Mouse (Mus musculus) liver, adult 2 months (tissue): ENCODE data around the gene Gstm7. TPM values are rescaled to one million over a fixed set of nuclear protein-coding genes. Genes with fewer than 3 reads are reported as not detected.

Experiments used
- DNase-seq: peaks from one replicate; pipeline ENCODE4 v3.0.0-alpha.2; 2011; ENCODE audit warnings: low read depth, low spot score; ENCODE audit errors: extremely low read depth
- H3K27ac ChIP-seq: fragments of 200-500 bp; replicated peaks from 2 replicates; pipeline ENCODE4 v1.5.1; 2012; ENCODE audit warnings: low read depth, mild to moderate bottlenecking, control low read depth, inconsistent platforms, low read length; ENCODE audit not compliant: insufficient read depth
- H3K27me3 ChIP-seq: fragments of 200-500 bp; 2 replicates; pipeline ENCODE4 v1.6.1; 2012; ENCODE audit warnings: mild to moderate bottlenecking, moderate library complexity, low read length, inconsistent platforms; ENCODE audit not compliant: control insufficient read depth, insufficient read depth
- H3K36me3 ChIP-seq: fragments of 200-500 bp; 2 replicates; pipeline ENCODE4 v1.6.1; 2012; ENCODE audit warnings: low read length, inconsistent platforms; ENCODE audit not compliant: control insufficient read depth, insufficient read depth
- H3K4me1 ChIP-seq: fragments of 200-500 bp; 2 replicates; pipeline ENCODE4 v1.6.1; 2011; ENCODE audit warnings: low read length; ENCODE audit not compliant: control insufficient read depth, insufficient read depth
- H3K4me3 ChIP-seq: fragments of 200-500 bp; 2 replicates; pipeline ENCODE4 v1.5.1; 2011; ENCODE audit warnings: low read depth, mild to moderate bottlenecking, control low read depth, low read length, moderate library complexity; ENCODE audit not compliant: insufficient read depth
- H3K79me2 ChIP-seq: fragments of 200-500 bp; 2 replicates; pipeline ENCODE4 v1.6.1; 2012; ENCODE audit warnings: inconsistent platforms, mild to moderate bottlenecking, low read length, moderate library complexity; ENCODE audit not compliant: control insufficient read depth, insufficient read depth
- H3K9ac ChIP-seq: fragments of 200-500 bp; 2 replicates; pipeline ENCODE4 v1.6.1; 2012; ENCODE audit warnings: low read depth, mild to moderate bottlenecking, control low read depth, inconsistent platforms, low read length
- CTCF ChIP-seq: fragments of 200-500 bp; IDR thresholded peaks from 2 replicates; pipeline ENCODE4 v1.5.1; 2011; ENCODE audit warnings: low read depth, low read length, control low read depth
- POLR2A ChIP-seq: fragments of 200-500 bp; IDR thresholded peaks from 2 replicates; pipeline ENCODE4 v1.6.1; 2011; ENCODE audit warnings: low read length, control low read depth; ENCODE audit not compliant: insufficient read depth; ENCODE audit errors: extremely low read depth
- WGBS: fragments of 180-500 bp; shearing (Covaris S2); methylation state at CpG from one replicate; pipeline ENCODE4 v1.1.7; 2018; 5-methylcytosine and 5-hydroxymethylcytosine counted together
- polyA plus RNA-seq: library from polyadenylated mRNA; depleted of rRNA; stranded (reverse); fragments of >200 nt; gene quantifications from 2 replicates; pipeline ENCODE4 v1.2.3, GENCODE M21; 2012
- total RNA-seq: library from RNA; depleted of rRNA; stranded (reverse); fragments of >200 nt; gene quantifications from 2 replicates; pipeline ENCODE4 v1.2.3, GENCODE M21; 2014

Gstm7 gene
- total and polyA plus RNA-seq, 2 experiments = 69.8 to 108 TPM

DNA sequence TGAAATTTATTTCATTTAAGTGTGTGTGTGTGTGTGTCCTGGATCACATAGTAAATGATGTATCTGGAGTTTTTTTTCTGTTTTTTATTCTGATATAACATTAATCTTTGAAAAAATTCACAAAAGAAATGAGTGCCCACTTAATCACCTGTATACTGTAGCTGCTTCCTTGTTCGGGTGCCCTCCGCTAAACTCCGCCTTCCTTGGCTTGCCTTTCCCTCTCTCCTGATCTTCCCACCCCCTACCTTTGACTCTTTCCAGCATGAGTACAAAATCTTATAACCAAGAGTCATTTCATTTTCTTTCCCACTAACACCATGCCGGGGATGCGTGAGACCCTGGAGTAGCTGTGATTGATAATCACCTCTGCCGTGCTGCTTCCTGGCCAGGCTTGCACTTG is 511 bp upstream of the Gstm7 start:
- WGBS = 36% methylated on average over 6 of the region's 6 CpGs
- H3K27me3 ChIP-seq = no peaks in the 10 kb centered on the region
- no peak for TF ChIP-seq CTCF
- no peak for TF ChIP-seq POLR2A
- peak overlapping the region; percentile 7; the same call in 1 of the 2 replicates for H3K9ac ChIP-seq
- DNase-seq = peak; percentile 83
- H3K4me3 ChIP-seq = no peak overlapping the region; the same call in 1 of the 2 replicates
- H3K4me1 ChIP-seq = peaks cover 4% of the 10 kb centered on the region; the same call in 1 of the 2 replicates
- no peaks in the 10 kb centered on the region for H3K36me3 ChIP-seq
- H3K27ac ChIP-seq = peak overlapping the region; percentile 32
- no peaks in the 10 kb centered on the region for H3K79me2 ChIP-seq

DNA sequence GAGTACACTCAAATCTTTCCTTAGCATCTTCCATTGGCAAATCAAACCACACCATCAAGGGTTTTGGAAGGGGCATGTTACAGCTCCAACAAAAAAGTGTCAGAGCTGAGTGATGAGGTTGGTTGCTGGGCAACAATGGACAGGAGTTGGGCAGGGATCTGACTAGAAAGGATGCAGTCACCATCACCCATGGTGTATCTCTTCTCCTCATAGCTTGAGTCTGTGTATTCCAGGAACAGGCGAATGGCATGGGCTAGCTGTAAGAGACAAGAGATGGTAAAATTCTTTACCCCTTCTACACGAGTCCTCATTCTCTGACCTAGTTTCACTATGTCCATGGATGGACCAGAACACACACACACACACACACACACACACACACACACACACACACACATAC is 483 bp downstream of the Gstm7 start:
- TF ChIP-seq POLR2A (no peak), CTCF (no peak)
- H3K27ac ChIP-seq = peak overlapping the region; percentile 18
- 23% methylated on average over 2 of the region's 2 CpGs for WGBS
- peak overlapping the region; percentile 25; the same call in 1 of the 2 replicates for H3K4me3 ChIP-seq
- peaks cover 4% of the 10 kb centered on the region; the same call in 1 of the 2 replicates for H3K4me1 ChIP-seq
- DNase-seq = no peak
- H3K9ac ChIP-seq = peak overlapping the region; percentile 12; the same call in 1 of the 2 replicates
- H3K27me3 ChIP-seq = no peaks in the 10 kb centered on the region
- H3K36me3 ChIP-seq = no peaks in the 10 kb centered on the region
- no peaks in the 10 kb centered on the region for H3K79me2 ChIP-seq

DNA sequence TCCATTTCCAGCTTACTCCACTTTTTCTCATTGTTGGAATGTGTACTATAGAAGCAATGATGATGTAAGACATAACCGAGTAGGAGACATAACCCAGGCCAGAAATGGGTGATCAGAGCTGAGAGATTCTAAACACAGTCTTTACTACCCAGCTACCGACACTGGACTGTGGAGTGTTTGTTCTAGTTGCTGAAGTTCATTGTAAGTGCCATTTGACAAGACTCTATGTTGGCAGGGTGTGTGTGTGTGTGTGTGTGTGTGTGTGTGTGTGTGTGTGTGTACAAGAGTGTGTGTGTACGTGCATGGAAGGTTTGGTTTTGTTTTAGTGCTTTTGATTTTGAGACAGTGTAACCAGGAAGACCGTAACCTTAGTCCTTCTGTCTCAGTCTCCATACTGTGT is 1.9 kb downstream of the Gstm7 start:
- DNase-seq = no peak
- Histone ChIP-seq H3K36me3 (no peaks in the 10 kb centered on the region), H3K27me3 (no peaks in the 10 kb centered on the region), H3K27ac (no peak overlapping the region), H3K9ac (no peak overlapping the region), H3K79me2 (no peaks in the 10 kb centered on the region), H3K4me3 (no peak overlapping the region), H3K4me1 (peaks cover 4% of the 10 kb centered on the region; the same call in 1 of the 2 replicates)
- WGBS = 53% methylated on average over 4 of the region's 4 CpGs
- TF ChIP-seq CTCF (no peak), POLR2A (no peak)

GRCm38 (mm10) chr3:107929243-107929642 is 2.4 kb downstream of the Gstm7 start:
- peaks cover 4% of the 10 kb centered on the region; the same call in 1 of the 2 replicates for H3K4me1 ChIP-seq
- TF ChIP-seq CTCF = no peak
- TF ChIP-seq POLR2A = no peak
- H3K9ac ChIP-seq = no peak overlapping the region
- no peaks in the 10 kb centered on the region for H3K27me3 ChIP-seq
- no peaks in the 10 kb centered on the region for H3K79me2 ChIP-seq
- DNase-seq = no peak
- H3K4me3 ChIP-seq = no peak overlapping the region
- no peak overlapping the region for H3K27ac ChIP-seq
- 91% methylated on average over 4 of the region's 4 CpGs for WGBS
- no peaks in the 10 kb centered on the region for H3K36me3 ChIP-seq

DNA sequence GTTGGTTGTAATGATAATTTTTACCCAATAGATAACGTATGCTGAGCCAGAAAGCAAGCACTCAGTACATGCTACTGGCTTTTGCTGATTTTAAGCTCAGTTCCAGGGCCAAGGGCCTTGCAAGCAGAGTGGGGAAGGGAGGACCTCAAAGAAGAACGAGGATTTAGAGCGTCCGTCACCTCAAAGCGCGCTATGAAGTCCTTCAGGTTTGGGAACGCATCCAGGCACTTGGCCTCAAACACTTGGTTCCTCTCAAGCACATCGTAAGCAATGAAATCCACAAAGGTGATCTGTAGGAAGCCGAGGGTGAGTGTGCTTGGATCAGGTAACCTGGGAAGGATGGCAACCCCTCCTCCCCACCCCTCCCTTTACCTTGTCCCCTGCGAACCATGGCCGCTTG is 2.9 kb downstream of the Gstm7 start:
- TF ChIP-seq POLR2A (no peak), CTCF (no peak)
- no peak overlapping the region for H3K27ac ChIP-seq
- no peak overlapping the region for H3K9ac ChIP-seq
- H3K4me1 ChIP-seq = peaks cover 4% of the 10 kb centered on the region; the same call in 1 of the 2 replicates
- no peaks in the 10 kb centered on the region for H3K27me3 ChIP-seq
- no peak overlapping the region for H3K4me3 ChIP-seq
- DNase-seq = no peak
- WGBS = 92% methylated on average over 11 of the region's 11 CpGs
- H3K79me2 ChIP-seq = no peaks in the 10 kb centered on the region
- H3K36me3 ChIP-seq = no peaks in the 10 kb centered on the region

- no peaks in the 10 kb centered on the region for H3K79me2 ChIP-seq
- DNase-seq = no peak
- H3K4me3 ChIP-seq = no peak overlapping the region
- no peak overlapping the region for H3K27ac ChIP-seq
- H3K4me1 ChIP-seq = peaks cover 4% of the 10 kb centered on the region; the same call in 1 of the 2 replicates
- no peak for TF ChIP-seq POLR2A
- H3K27me3 ChIP-seq = no peaks in the 10 kb centered on the region
- 92% methylated on average over 3 of the region's 3 CpGs for WGBS
- no peak overlapping the region for H3K9ac ChIP-seq
- H3K36me3 ChIP-seq = no peaks in the 10 kb centered on the region
Measured at GRCm38 (mm10) chr3:107927841-107928240, 3.8 kb downstream of the Gstm7 start.
